Mouse (Mus musculus): ENCODE data around the gene Rgp1. TPM values are rescaled to one million over a fixed set of nuclear protein-coding genes. Genes with fewer than 3 reads are reported as not detected.
"Not testable (repeated sequence)": the region's sequence is repeated elsewhere in the genome, so short reads cannot be mapped to it uniquely, and the experiment has no call there.

Gene Rgp1
- 40.6 and 43.3 TPM in 2 replicates for polyA plus RNA-seq (2016; fragmentation: Nextera tagmentation; extraction: Ambion mirVana)

GRCm38 (mm10) chr4:43578376-43579204, at the start of gene Rgp1, which contains the start of gene Gba2:
TSS of gene Rgp1 (plus strand) at chr4:43578715.
TSS of gene Gba2 (minus strand) at chr4:43578873.
- peak; percentile 86 for ATAC-seq (ENCODE audit: low FRiP score)
- Histone ChIP-seq H3K4me2 (replicated peaks) (peak within 1 kb of the TSS; percentile 98), H3K4me1 (peaks cover 42% of the 10 kb centered on the region), H3K9ac (peak within 1 kb of the TSS; percentile 93), H3K27me3 (no peaks in the 10 kb centered on the region), H3K4me3 (peak within 1 kb of the TSS; percentile 86), H3K27ac (peak within 1 kb of the TSS; percentile 82), H3K36me3 (peaks cover 39% of the 10 kb centered on the region), H3K9me3 (replicated peaks) (no peaks in the 10 kb centered on the region)
- WGBS: under 1% methylated on average over 76 of the region's 76 CpGs

GRCm38 (mm10) chr4:43530081-43530501, 48.4 kb upstream of the Rgp1 start:
- no peak overlapping the region for H3K4me3 ChIP-seq
- H3K27me3 ChIP-seq: peaks cover 14% of the 10 kb centered on the region
- no peak for ATAC-seq (ENCODE audit: low FRiP score)
- no peak overlapping the region for H3K9ac ChIP-seq
- peaks cover 40% of the 10 kb centered on the region for H3K36me3 ChIP-seq
- H3K27ac ChIP-seq: no peak overlapping the region
- WGBS: 73% methylated on average over 8 of the region's 8 CpGs
- no peaks in the 10 kb centered on the region for H3K9me3 ChIP-seq (replicated peaks)
- H3K4me2 ChIP-seq (replicated peaks): no peak overlapping the region
- no peaks in the 10 kb centered on the region for H3K4me1 ChIP-seq

- no peaks in the 10 kb centered on the region for H3K4me1 ChIP-seq
- H3K36me3 ChIP-seq: peaks cover 45% of the 10 kb centered on the region
- no peak overlapping the region for H3K27ac ChIP-seq
- H3K9ac ChIP-seq: no peak overlapping the region
- peaks cover 9% of the 10 kb centered on the region for H3K27me3 ChIP-seq
- H3K4me2 ChIP-seq (replicated peaks): no peak overlapping the region
- no peaks in the 10 kb centered on the region for H3K9me3 ChIP-seq (replicated peaks)
- ATAC-seq (ENCODE audit: low FRiP score): no peak
- 26% methylated on average over 7 of the region's 7 CpGs for WGBS
- H3K4me3 ChIP-seq: no peak overlapping the region
Measured at GRCm38 (mm10) chr4:43530581-43530980, 47.9 kb upstream of the Rgp1 start.

GRCm38 (mm10) chr4:43533270-43533669, 45.2 kb upstream of the Rgp1 start:
- Histone ChIP-seq H3K36me3 (peaks cover 70% of the 10 kb centered on the region), H3K4me2 (replicated peaks) (no peak overlapping the region), H3K4me3 (no peak overlapping the region), H3K27me3 (no peaks in the 10 kb centered on the region), H3K9ac (no peak overlapping the region), H3K9me3 (replicated peaks) (no peaks in the 10 kb centered on the region), H3K4me1 (no peaks in the 10 kb centered on the region), H3K27ac (no peak overlapping the region)
- ATAC-seq (ENCODE audit: low FRiP score): no peak
- 85% methylated on average over 9 of the region's 9 CpGs for WGBS

GRCm38 (mm10) chr4:43535628-43536027, 42.9 kb upstream of the Rgp1 start:
- Histone ChIP-seq H3K9me3 (replicated peaks) (no peaks in the 10 kb centered on the region), H3K4me3 (no peak overlapping the region), H3K4me1 (no peaks in the 10 kb centered on the region), H3K9ac (no peak overlapping the region), H3K27me3 (no peaks in the 10 kb centered on the region), H3K36me3 (peaks cover 93% of the 10 kb centered on the region), H3K27ac (no peak overlapping the region), H3K4me2 (replicated peaks) (no peak overlapping the region)
- no peak for ATAC-seq (ENCODE audit: low FRiP score)
- WGBS: 92% methylated on average over 8 of the region's 8 CpGs

GRCm38 (mm10) chr4:43536031-43536430, 42.5 kb upstream of the Rgp1 start:
- WGBS: 96% methylated on average over 8 of the region's 9 CpGs
- H3K4me2 ChIP-seq (replicated peaks): no peak overlapping the region
- peaks cover 95% of the 10 kb centered on the region for H3K36me3 ChIP-seq
- no peaks in the 10 kb centered on the region for H3K9me3 ChIP-seq (replicated peaks)
- no peak for ATAC-seq (ENCODE audit: low FRiP score)
- H3K9ac ChIP-seq: no peak overlapping the region
- H3K4me1 ChIP-seq: no peaks in the 10 kb centered on the region
- H3K27me3 ChIP-seq: no peaks in the 10 kb centered on the region
- H3K4me3 ChIP-seq: no peak overlapping the region
- no peak overlapping the region for H3K27ac ChIP-seq

GRCm38 (mm10) chr4:43542044-43542443, 36.5 kb upstream of the Rgp1 start:
- Histone ChIP-seq H3K4me3 (no peak overlapping the region), H3K27ac (no peak overlapping the region), H3K4me1 (no peaks in the 10 kb centered on the region), H3K27me3 (no peaks in the 10 kb centered on the region), H3K4me2 (replicated peaks) (no peak overlapping the region), H3K36me3 (peaks cover 96% of the 10 kb centered on the region), H3K9ac (no peak overlapping the region), H3K9me3 (replicated peaks) (no peaks in the 10 kb centered on the region)
- 77% methylated on average over 3 of the region's 3 CpGs for WGBS
- no peak for ATAC-seq (ENCODE audit: low FRiP score)

GRCm38 (mm10) chr4:43546375-43547047, 32.0 kb upstream of the Rgp1 start:
- ATAC-seq (ENCODE audit: low FRiP score): no peak
- no peak overlapping the region for H3K4me3 ChIP-seq
- no peaks in the 10 kb centered on the region for H3K4me1 ChIP-seq
- H3K27ac ChIP-seq: no peak overlapping the region
- no peak overlapping the region for H3K4me2 ChIP-seq (replicated peaks)
- H3K9ac ChIP-seq: no peak overlapping the region
- H3K27me3 ChIP-seq: no peaks in the 10 kb centered on the region
- peaks cover 98% of the 10 kb centered on the region for H3K36me3 ChIP-seq
- WGBS: 94% methylated on average over 12 of the region's 12 CpGs
- H3K9me3 ChIP-seq (replicated peaks): no peaks in the 10 kb centered on the region

GRCm38 (mm10) chr4:43547160-43547559, 31.4 kb upstream of the Rgp1 start:
- Histone ChIP-seq H3K27me3 (no peaks in the 10 kb centered on the region), H3K27ac (no peak overlapping the region), H3K36me3 (peaks cover 98% of the 10 kb centered on the region), H3K9me3 (replicated peaks) (no peaks in the 10 kb centered on the region), H3K9ac (no peak overlapping the region), H3K4me1 (no peaks in the 10 kb centered on the region), H3K4me2 (replicated peaks) (no peak overlapping the region), H3K4me3 (no peak overlapping the region)
- no peak for ATAC-seq (ENCODE audit: low FRiP score)
- 92% methylated on average over 8 of the region's 8 CpGs for WGBS

GRCm38 (mm10) chr4:43549055-43549454, 29.5 kb upstream of the Rgp1 start:
- Histone ChIP-seq H3K9me3 (replicated peaks) (no peaks in the 10 kb centered on the region), H3K27me3 (no peaks in the 10 kb centered on the region), H3K9ac (no peak overlapping the region), H3K4me2 (replicated peaks) (no peak overlapping the region), H3K4me3 (no peak overlapping the region), H3K27ac (no peak overlapping the region), H3K4me1 (no peaks in the 10 kb centered on the region), H3K36me3 (peaks cover 98% of the 10 kb centered on the region)
- WGBS: 93% methylated on average over 12 of the region's 12 CpGs
- ATAC-seq (ENCODE audit: low FRiP score): no peak

GRCm38 (mm10) chr4:43551854-43552253, 26.7 kb upstream of the Rgp1 start:
- not testable (repeated sequence) for H3K27me3 ChIP-seq
- 88% methylated on average over 6 of the region's 6 CpGs for WGBS

GRCm38 (mm10) chr4:43552437-43552836, 26.1 kb upstream of the Rgp1 start:
- 94% methylated on average over 5 of the region's 5 CpGs for WGBS
- Histone ChIP-seq H3K4me3 (no peak overlapping the region), H3K9ac (no peak overlapping the region), H3K27me3 (no peaks in the 10 kb centered on the region), H3K27ac (no peak overlapping the region), H3K9me3 (replicated peaks) (no peaks in the 10 kb centered on the region), H3K36me3 (peaks cover 87% of the 10 kb centered on the region), H3K4me1 (peaks cover under 1% of the 10 kb centered on the region), H3K4me2 (replicated peaks) (no peak overlapping the region)
- no peak for ATAC-seq (ENCODE audit: low FRiP score)

More at GRCm38 (mm10) chr4:43551854-43552253, 26.7 kb upstream of the Rgp1 start:
- not testable (repeated sequence) for H3K4me3 ChIP-seq; ATAC-seq (ENCODE audit: low FRiP score); H3K9me3 ChIP-seq (replicated peaks); H3K4me1 ChIP-seq; H3K27ac ChIP-seq; H3K9ac ChIP-seq; H3K4me2 ChIP-seq (replicated peaks)
- H3K36me3 ChIP-seq: peaks cover 93% of the 10 kb centered on the region

Data from hindbrain, embryonic 12.5 days (tissue).